Mouse (Mus musculus) neural tube, embryonic 14.5 days (tissue): ENCODE data around the gene Wfikkn2. TPM values are rescaled to one million over a fixed set of nuclear protein-coding genes. Genes with fewer than 3 reads are reported as not detected.

Experiments
- ATAC-seq: fragments of 200-750 bp; cut with Nextera tagmentation; 2 replicates; pipeline ENCODE4 v1.8.0; 2017; ENCODE audit warnings: low read depth, mild to moderate bottlenecking, moderate TSS enrichment, moderate library complexity
- H3K27ac ChIP-seq: fragments of 300-500 bp; sonication (generic); 2 replicates; pipeline ENCODE4 v1.5.1; 2014; ENCODE audit warnings: low read depth, mild to moderate bottlenecking, control low read depth, low read length, moderate library complexity, mixed read lengths
- H3K27me3 ChIP-seq: fragments of 300-500 bp; sonication (generic); 2 replicates; pipeline ENCODE4 v1.6.1; 2014; ENCODE audit warnings: low read length; ENCODE audit not compliant: control insufficient read depth, insufficient read depth
- H3K36me3 ChIP-seq: fragments of 300-500 bp; sonication (generic); 2 replicates; pipeline ENCODE4 v1.6.1; 2014; ENCODE audit warnings: low read length, mixed read lengths; ENCODE audit not compliant: control insufficient read depth, insufficient read depth
- H3K4me1 ChIP-seq: fragments of 300-500 bp; sonication (generic); 2 replicates; pipeline ENCODE4 v1.6.1; 2014; ENCODE audit warnings: low read length; ENCODE audit not compliant: control insufficient read depth, insufficient read depth
- H3K4me2 ChIP-seq: fragments of 300-500 bp; sonication (generic); 2 replicates; pipeline ENCODE4 v1.6.1; 2014; ENCODE audit warnings: mild to moderate bottlenecking, low read depth, low read length, control low read depth
- H3K4me3 ChIP-seq: fragments of 300-500 bp; sonication (generic); 2 replicates; pipeline ENCODE4 v1.5.1; 2014; ENCODE audit warnings: low read depth, low read length, control low read depth, mixed read lengths
- H3K9ac ChIP-seq: fragments of 300-500 bp; sonication (generic); replicated peaks from 2 replicates; pipeline ENCODE4 v1.6.1; 2014; ENCODE audit warnings: low read depth, mild to moderate bottlenecking, control low read depth, low read length, mixed read lengths
- H3K9me3 ChIP-seq: fragments of 300-500 bp; sonication (generic); 2 replicates; pipeline ENCODE4 v1.6.1; 2016; ENCODE audit warnings: low read length; ENCODE audit not compliant: control insufficient read depth
- WGBS: fragments of 180-500 bp; shearing (Covaris S2); extraction: QIAGEN DNeasy Blood & Tissue Kit; methylation state at CpG from one replicate; pipeline ENCODE4 v1.1.7; 2014; 5-methylcytosine and 5-hydroxymethylcytosine counted together
- polyA plus RNA-seq: library from polyadenylated mRNA; unstranded; fragments of >200 nt; fragmentation: Nextera tagmentation; extraction: Ambion mirVana; gene quantifications from 2 replicates; pipeline ENCODE4 v1.2.1, GENCODE M21; 2014

Gene Wfikkn2
- polyA plus RNA-seq, 1 experiment from 2014 or later, result 0.24 TPM

DNA sequence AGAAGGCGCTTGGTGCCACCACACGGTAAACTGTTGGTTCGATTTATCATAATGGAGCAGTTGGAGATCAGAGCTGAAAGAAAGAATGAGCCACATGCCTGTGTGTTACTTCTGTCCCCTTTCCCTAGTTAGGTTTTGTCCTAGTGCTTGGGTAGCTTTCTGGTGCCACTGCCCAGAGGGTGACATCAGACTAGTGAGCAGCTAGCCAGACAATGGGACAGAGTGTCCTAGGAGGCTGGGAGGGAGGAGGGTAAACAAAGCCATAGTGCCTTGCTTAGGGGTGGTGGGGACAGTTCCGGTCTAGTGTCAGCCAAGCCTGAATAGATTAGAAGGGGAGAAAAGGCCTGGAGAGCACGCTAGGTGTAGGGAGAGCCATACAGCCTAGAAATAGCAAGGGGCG, 12.4 kb downstream of the Wfikkn2 start:
- ATAC-seq, result no peak
- Histone ChIP-seq H3K27me3 (no peaks in the 10 kb centered on the region), H3K4me3 (no peak overlapping the region), H3K36me3 (no peaks in the 10 kb centered on the region), H3K4me2 (no peak overlapping the region), H3K27ac (no peak overlapping the region), H3K9ac (no peak overlapping the region), H3K9me3 (no peaks in the 10 kb centered on the region), H3K4me1 (no peaks in the 10 kb centered on the region)
- WGBS, result 69% methylated on average over 6 of the region's 6 CpGs

DNA sequence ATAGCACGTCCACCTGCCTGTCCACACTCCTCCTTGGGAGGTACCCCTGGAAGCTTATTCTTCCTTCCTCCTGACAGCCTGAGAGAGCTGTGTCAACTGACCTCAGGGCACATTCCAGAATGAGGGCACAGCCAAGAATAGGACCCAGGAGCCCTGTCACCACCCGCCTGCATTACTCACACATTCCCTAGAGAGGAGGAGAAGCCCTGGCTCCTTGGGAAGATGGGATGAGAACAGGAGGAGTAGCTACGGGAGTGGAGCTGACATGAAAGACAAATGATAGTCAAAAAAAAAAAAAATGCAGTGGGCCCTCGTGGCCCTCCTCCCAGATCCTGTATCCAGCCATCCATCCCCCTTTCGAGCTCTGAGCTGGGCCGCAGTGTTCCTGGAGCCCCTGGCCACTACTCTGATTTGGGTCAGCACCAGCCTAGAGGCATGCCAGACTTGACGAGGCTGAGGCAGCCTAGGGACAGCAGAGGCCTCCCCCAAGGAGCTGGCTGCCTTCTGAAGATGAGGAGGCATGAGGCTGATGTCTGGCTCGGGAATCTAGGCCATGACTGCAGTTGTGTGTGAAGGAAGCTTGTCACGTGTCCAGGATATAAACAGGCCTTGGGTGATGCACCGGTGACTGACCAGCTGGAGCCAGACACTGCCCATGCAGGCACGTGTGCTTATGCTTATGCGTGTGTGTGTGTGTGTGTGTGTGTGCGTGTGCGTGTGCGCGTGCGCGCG, 13.8 kb downstream of the Wfikkn2 start:
- Histone ChIP-seq H3K9ac (no peak overlapping the region), H3K36me3 (no peaks in the 10 kb centered on the region), H3K9me3 (no peaks in the 10 kb centered on the region), H3K27ac (no peak overlapping the region), H3K4me3 (no peak overlapping the region), H3K27me3 (no peaks in the 10 kb centered on the region), H3K4me1 (no peaks in the 10 kb centered on the region), H3K4me2 (no peak overlapping the region)
- 73% methylated on average over 19 of the region's 19 CpGs for WGBS
- ATAC-seq, result no peak

DNA sequence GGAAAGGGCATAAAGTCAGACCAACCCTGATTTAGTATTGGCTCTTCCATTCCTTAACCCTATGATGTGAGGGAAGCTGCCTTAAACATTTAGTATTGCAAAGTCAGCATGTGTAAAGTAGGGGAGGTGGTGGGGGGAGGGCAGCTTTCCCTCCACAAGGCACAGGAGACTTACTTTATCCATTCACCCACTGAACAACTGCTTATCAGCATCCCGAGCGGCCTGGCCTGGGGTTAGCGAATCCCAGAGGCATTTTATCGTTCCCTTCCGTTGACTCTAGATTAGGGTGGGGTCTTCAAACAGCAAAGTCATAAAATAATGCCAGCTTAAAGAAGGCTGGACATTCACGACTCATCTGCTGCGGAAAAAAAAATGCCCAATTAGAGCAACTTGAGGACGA, 15.6 kb downstream of the Wfikkn2 start:
- Histone ChIP-seq H3K9me3 (no peaks in the 10 kb centered on the region), H3K36me3 (no peaks in the 10 kb centered on the region), H3K4me1 (no peaks in the 10 kb centered on the region), H3K4me2 (no peak overlapping the region), H3K27me3 (no peaks in the 10 kb centered on the region), H3K27ac (no peak overlapping the region), H3K4me3 (no peak overlapping the region), H3K9ac (no peak overlapping the region)
- no peak for ATAC-seq
- WGBS, result 81% methylated on average over 8 of the region's 8 CpGs

DNA sequence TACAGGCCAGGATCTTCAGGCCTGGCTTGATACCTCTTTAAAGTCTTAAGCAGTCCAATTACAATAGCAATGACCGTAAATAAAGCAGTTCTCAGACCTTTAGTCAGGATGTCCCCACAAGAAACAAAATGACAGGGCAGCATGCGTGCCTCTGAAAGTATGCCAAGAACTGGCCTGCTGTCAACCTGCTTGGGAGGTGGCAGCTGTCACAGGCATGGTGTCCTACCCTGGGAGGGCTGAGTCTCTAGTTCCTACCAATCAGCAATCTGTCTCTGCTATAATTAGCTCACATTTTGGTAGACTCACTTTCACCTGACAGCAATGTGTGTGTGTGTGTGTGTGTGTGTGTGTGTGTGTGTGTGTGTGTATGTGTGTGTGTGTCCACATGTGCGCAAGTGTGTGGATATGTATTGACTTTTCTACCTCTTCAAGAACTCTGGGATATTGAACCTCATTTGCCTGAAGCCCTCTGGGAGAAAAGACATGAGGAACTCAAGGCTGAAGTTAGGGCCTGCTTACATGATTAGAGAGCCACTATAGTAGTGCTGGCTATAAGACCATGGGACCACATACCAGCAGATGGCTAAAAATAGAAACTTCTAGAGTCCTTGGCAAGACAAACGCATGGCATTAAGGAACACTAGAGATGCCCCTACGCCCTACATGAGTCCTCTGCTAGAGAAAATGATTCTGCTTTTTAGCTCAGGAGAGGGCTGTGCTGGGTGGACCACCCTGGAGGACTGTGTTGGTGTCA, 16.4 kb downstream of the Wfikkn2 start:
- H3K27me3 ChIP-seq, result no peaks in the 10 kb centered on the region
- H3K4me3 ChIP-seq, result no peak overlapping the region
- no peaks in the 10 kb centered on the region for H3K36me3 ChIP-seq
- H3K4me2 ChIP-seq, result no peak overlapping the region
- no peak overlapping the region for H3K9ac ChIP-seq
- ATAC-seq, result no peak
- no peaks in the 10 kb centered on the region for H3K4me1 ChIP-seq
- WGBS, result 85% methylated on average over 5 of the region's 5 CpGs
- H3K9me3 ChIP-seq, result no peaks in the 10 kb centered on the region
- H3K27ac ChIP-seq, result no peak overlapping the region

DNA sequence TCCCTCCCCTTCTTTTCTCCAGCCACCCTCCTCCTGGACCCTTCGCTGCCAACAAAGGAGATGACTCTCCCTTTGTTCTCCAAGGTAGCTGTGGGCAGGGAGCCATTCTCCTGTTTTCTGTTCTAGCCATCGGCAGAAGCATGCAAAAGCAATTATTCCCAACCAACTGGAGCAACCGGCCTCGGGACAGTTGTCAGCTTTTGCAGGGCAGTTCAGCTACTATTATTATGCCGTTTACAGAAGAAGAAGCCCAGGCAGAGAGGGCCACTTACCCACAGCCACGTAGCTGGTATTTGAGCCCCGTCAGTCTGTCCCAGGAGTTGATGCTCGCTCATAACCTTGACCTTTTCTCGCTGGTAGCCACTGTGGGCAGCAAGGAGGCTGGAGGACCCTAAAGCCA, 17.4 kb downstream of the Wfikkn2 start:
- no peaks in the 10 kb centered on the region for H3K36me3 ChIP-seq
- H3K27ac ChIP-seq, result 0 out of 2 replicates have a peak overlapping the region, but pooled peaks have one; percentile 10
- H3K9ac ChIP-seq, result no peak overlapping the region
- no peaks in the 10 kb centered on the region for H3K4me1 ChIP-seq
- no peaks in the 10 kb centered on the region for H3K9me3 ChIP-seq
- H3K4me3 ChIP-seq, result no peak overlapping the region
- no peak for ATAC-seq
- no peaks in the 10 kb centered on the region for H3K27me3 ChIP-seq
- WGBS, result 15% methylated on average over 9 of the region's 9 CpGs
- no peak overlapping the region for H3K4me2 ChIP-seq

DNA sequence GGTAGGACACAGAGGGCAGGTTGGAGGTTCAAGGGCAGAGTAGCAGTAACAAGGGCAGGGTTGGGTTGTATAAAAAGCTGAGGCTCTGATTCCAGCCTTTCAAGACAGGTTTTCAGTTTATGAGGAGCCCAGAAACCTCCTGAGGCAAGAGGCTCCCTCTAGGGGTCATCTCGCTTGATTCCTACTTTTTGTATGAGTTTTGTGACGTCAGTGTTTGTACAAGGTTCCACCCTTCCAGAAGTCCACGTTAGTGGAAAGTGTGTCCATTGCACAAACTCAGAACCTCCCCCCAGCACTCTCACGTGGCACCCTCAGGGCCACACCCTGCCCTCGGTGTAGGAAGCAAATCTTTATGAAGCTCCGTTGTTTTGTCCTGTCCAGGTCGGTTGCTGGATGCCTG, 19.8 kb downstream of the Wfikkn2 start:
- H3K4me1 ChIP-seq, result no peaks in the 10 kb centered on the region
- no peaks in the 10 kb centered on the region for H3K27me3 ChIP-seq
- no peak overlapping the region for H3K4me3 ChIP-seq
- WGBS, result 38% methylated on average over 7 of the region's 7 CpGs
- H3K9me3 ChIP-seq, result no peaks in the 10 kb centered on the region
- H3K9ac ChIP-seq, result no peak overlapping the region
- no peak for ATAC-seq
- no peak overlapping the region for H3K4me2 ChIP-seq
- H3K27ac ChIP-seq, result no peak overlapping the region
- no peaks in the 10 kb centered on the region for H3K36me3 ChIP-seq

DNA sequence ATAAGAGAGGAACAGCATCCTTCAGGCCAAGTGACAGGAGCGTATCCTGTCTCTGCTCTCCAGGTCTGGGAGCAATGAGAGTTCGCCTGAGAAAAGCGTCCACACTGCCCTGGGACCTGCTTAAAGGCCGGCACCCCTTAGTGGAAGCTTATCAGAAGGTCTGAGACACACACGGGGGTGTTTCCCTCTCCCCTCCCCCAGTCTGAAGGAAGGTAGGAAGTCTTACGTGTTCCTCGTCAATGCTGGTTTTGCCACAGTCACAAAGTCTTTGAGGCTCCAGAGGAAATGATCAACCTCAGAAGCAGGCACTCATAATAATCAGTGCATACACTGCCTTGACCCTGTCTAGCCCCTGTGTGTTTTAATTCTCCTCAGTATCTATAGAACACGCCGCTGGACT, 22.3 kb downstream of the Wfikkn2 start:
- H3K9me3 ChIP-seq, result no peaks in the 10 kb centered on the region
- H3K4me3 ChIP-seq, result no peak overlapping the region
- H3K36me3 ChIP-seq, result no peaks in the 10 kb centered on the region
- H3K4me1 ChIP-seq, result no peaks in the 10 kb centered on the region
- H3K27ac ChIP-seq, result no peak overlapping the region
- WGBS, result 86% methylated on average over 9 of the region's 9 CpGs
- no peak overlapping the region for H3K9ac ChIP-seq
- H3K4me2 ChIP-seq, result no peak overlapping the region
- no peak for ATAC-seq
- no peaks in the 10 kb centered on the region for H3K27me3 ChIP-seq

DNA sequence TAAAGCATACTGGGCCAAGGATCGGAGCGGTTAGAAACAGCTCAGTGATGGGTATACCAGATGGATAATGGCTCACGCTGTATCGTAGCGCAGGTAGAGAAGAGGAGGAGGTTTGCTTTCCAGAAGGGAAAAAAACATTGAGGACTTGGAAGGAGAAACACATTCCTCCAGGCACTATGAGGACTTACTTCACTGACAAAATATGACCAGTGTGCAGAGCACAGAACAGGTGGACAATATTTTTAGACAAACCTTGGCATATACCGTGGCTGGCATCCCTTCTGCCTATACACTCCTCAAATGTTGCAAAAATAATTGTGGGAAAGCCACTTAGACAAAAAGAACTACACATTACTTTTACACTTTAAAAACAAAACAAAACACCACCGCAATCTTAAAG, 24.5 kb downstream of the Wfikkn2 start:
- no peak overlapping the region for H3K4me2 ChIP-seq
- no peaks in the 10 kb centered on the region for H3K9me3 ChIP-seq
- H3K4me3 ChIP-seq, result no peak overlapping the region
- ATAC-seq, result no peak
- no peaks in the 10 kb centered on the region for H3K4me1 ChIP-seq
- H3K27me3 ChIP-seq, result no peaks in the 10 kb centered on the region
- no peaks in the 10 kb centered on the region for H3K36me3 ChIP-seq
- H3K9ac ChIP-seq, result no peak overlapping the region
- WGBS, result 85% methylated on average over 7 of the region's 7 CpGs
- no peak overlapping the region for H3K27ac ChIP-seq

DNA sequence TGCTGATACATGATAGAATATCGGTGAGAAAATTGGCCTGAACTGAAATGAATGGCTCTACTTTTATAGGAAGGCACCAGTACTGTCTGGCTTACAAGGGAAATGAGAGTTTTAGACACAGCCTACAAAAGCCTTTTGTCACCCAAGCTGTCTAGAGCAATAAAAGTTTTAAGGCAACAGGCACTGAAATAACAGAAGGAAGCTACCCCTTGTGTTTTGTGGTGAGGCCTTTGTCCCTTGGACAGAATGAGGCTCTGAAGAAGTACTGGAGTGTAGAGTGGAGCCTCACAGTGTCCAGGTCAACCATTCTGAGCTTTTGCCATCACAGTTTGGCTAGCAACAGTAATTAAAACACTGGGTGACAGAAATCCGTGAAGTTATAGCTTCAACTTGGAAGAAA, 29.6 kb downstream of the Wfikkn2 start:
- Histone ChIP-seq H3K27ac (no peak overlapping the region), H3K4me3 (no peak overlapping the region), H3K4me2 (no peak overlapping the region), H3K27me3 (no peaks in the 10 kb centered on the region), H3K4me1 (peaks cover 20% of the 10 kb centered on the region), H3K36me3 (peaks cover 12% of the 10 kb centered on the region; the same call in 1 of the 2 replicates), H3K9ac (no peak overlapping the region), H3K9me3 (no peaks in the 10 kb centered on the region)
- ATAC-seq, result no peak
- WGBS, result 7% methylated on average over 2 of the region's 2 CpGs
